Mouse (Mus musculus) megakaryocyte, embryonic 14.5 days (primary cell): ENCODE measurements around the gene Ercc8.

Experiments
- FLI1 ChIP-seq: IDR thresholded peaks from 2 replicates; pipeline ENCODE4 v1.6.1; 2012; ENCODE audit warnings: low read length, inconsistent platforms, mixed read lengths
- GATA1 ChIP-seq: IDR thresholded peaks from 3 replicates; pipeline ENCODE4 v1.6.1; 2012; ENCODE audit warnings: mixed read lengths, low read length, inconsistent platforms, borderline replicate concordance

DNA sequence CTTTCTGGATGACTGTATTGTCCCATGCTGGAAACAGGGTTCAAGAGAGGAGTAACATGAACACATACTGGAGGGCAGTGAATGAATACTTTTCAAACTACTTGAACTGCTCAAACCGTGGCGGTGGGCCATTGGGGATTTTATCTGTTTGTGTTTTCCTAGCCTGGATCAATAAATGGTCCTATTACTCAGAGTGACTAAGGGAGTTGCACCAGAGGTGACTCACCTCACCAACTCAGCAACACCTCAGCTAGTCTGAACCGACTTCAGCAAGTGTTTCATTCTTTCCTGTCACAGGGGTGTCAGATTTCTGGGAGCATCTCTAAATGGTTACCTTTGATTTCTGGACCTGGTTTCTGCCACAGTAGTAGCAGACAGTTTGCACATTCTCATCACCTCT, 70.7 kb downstream of the Ercc8 start:
- TF ChIP-seq GATA1 = no peak
- no peak for TF ChIP-seq FLI1
